Mouse (Mus musculus) heart, postnatal 0 days (tissue): ENCODE data around the gene Crybg3. TPM values are rescaled to one million over a fixed set of nuclear protein-coding genes. Genes with fewer than 3 reads are reported as not detected.
A peak's percentile ranks its signal among the peaks of the same experiment; 100 is the strongest.

Source experiments
- ATAC-seq: fragments of 200-750 bp; cut with Nextera tagmentation; 2 replicates; pipeline ENCODE4 v1.8.0; 2017; ENCODE audit warnings: low read depth, moderate number of reproducible peaks, moderate library complexity; ENCODE audit not compliant: insufficient read depth
- DNase-seq: peaks from one replicate; pipeline ENCODE4 v3.0.0-alpha.2; 2016; ENCODE audit warnings: low spot score
- H3K27ac ChIP-seq: fragments of 300-500 bp; sonication (generic); 2 replicates; pipeline ENCODE4 v1.5.1; 2014; ENCODE audit warnings: low read depth, mild to moderate bottlenecking
- H3K27me3 ChIP-seq: fragments of 300-500 bp; sonication (generic); 2 replicates; pipeline ENCODE4 v1.6.1; 2014; ENCODE audit warnings: low read length, mixed read lengths; ENCODE audit not compliant: control insufficient read depth, insufficient read depth
- H3K36me3 ChIP-seq: fragments of 300-500 bp; sonication (generic); replicated peaks from 2 replicates; pipeline ENCODE4 v1.6.1; 2014; ENCODE audit warnings: low read length, mixed read lengths; ENCODE audit not compliant: control insufficient read depth, insufficient read depth
- H3K4me1 ChIP-seq: fragments of 300-500 bp; sonication (generic); 2 replicates; pipeline ENCODE4 v1.6.1; 2014; ENCODE audit warnings: antibody characterized with exemption; ENCODE audit not compliant: control insufficient read depth, insufficient read depth
- H3K4me2 ChIP-seq: fragments of 300-500 bp; sonication (generic); 2 replicates; pipeline ENCODE4 v1.6.1; 2014; ENCODE audit warnings: low read depth, mild to moderate bottlenecking, low read length, moderate library complexity
- H3K4me3 ChIP-seq: fragments of 300-500 bp; sonication (generic); 2 replicates; pipeline ENCODE4 v1.5.1; 2014; ENCODE audit warnings: low read depth, low read length
- H3K9ac ChIP-seq: fragments of 300-500 bp; sonication (generic); replicated peaks from 2 replicates; pipeline ENCODE4 v1.6.1; 2014; ENCODE audit warnings: low read depth, low read length, mixed read lengths
- H3K9me3 ChIP-seq: fragments of 300-500 bp; sonication (generic); replicated peaks from 2 replicates; pipeline ENCODE4 v1.6.1; 2016; ENCODE audit warnings: low read length; ENCODE audit not compliant: control insufficient read depth
- CTCF ChIP-seq: IDR thresholded peaks from 2 replicates; pipeline ENCODE4 v1.5.1; 2016; ENCODE audit warnings: antibody characterized with exemption, control low read depth, low read depth
- EP300 ChIP-seq: IDR thresholded peaks from 2 replicates; pipeline ENCODE4 v1.6.1; 2016; ENCODE audit warnings: antibody characterized with exemption, low read depth
- WGBS: fragments of 180-500 bp; shearing (Covaris S2); extraction: QIAGEN DNeasy Blood & Tissue Kit; methylation state at CpG from one replicate; pipeline ENCODE4 v1.1.7; 2014; 5-methylcytosine and 5-hydroxymethylcytosine counted together
- polyA plus RNA-seq: library from polyadenylated mRNA; unstranded; fragments of >200 nt; fragmentation: Nextera tagmentation; extraction: Ambion mirVana; gene quantifications from 2 replicates; pipeline ENCODE4 v1.2.1, GENCODE M21; 2015
- total RNA-seq: library from RNA; depleted of rRNA; stranded (reverse); fragments of >200 nt; gene quantifications from 2 replicates; pipeline ENCODE4 v1.2.3, GENCODE M21; 2014; ENCODE audit warnings: low replicate concordance

Gene Crybg3
- total and polyA plus RNA-seq, 2 experiments from 2014 or later, result 8.9 to 26.9 TPM

DNA sequence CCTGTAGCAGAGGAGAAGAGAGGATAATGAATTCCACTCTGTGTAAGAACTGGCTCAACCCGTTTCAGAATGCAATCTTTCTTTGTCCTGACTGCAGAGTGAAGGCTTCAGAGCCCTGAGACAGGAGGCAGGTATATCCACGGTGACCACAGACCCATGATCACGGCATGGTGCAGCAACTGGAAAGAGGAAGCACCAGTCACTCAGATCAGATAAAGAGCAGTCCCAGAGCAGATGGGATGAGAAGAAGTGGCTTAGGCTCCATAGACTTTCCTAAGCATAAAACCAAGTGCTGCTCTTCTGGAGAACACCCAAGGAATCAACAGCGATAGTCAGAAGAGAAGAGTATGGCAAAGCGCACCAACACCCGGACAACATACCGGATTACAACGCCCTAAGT, 21.5 kb downstream of the Crybg3 start:
- TF ChIP-seq CTCF (no peak), EP300 (no peak)
- H3K4me3 ChIP-seq, result no peak overlapping the region
- H3K4me1 ChIP-seq, result no peaks in the 10 kb centered on the region
- H3K9ac ChIP-seq, result no peak overlapping the region
- H3K4me2 ChIP-seq, result no peak overlapping the region
- ATAC-seq, result no peak
- peaks cover 20% of the 10 kb centered on the region for H3K36me3 ChIP-seq
- H3K27ac ChIP-seq, result no peak overlapping the region
- no peak for DNase-seq
- no peaks in the 10 kb centered on the region for H3K9me3 ChIP-seq
- no peaks in the 10 kb centered on the region for H3K27me3 ChIP-seq
- 77% methylated on average over 8 of the region's 8 CpGs for WGBS

DNA sequence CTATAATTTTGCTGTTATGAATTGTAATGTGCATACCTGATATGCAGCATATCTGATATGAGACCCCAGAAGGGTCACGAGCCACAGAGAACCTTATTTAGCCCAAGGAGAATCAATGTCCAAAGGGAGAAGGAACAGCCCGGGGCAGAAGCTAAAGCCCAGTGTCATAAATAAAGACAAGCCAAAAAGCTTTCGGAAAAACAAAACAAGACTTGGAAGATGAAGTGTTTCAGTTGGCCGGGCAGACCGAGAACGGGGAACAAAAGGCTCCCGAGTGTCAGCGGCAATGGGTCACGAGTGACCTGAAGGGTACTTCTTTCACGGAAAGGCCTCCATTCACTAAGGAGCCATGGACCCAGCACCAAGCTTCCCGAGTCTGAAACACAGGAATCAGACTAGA, 26.8 kb downstream of the Crybg3 start:
- no peak overlapping the region for H3K4me2 ChIP-seq
- H3K27ac ChIP-seq, result peak overlapping the region; percentile 20; the same call in 1 of the 2 replicates
- no peaks in the 10 kb centered on the region for H3K9me3 ChIP-seq
- ATAC-seq (no peak), DNase-seq (no peak)
- TF ChIP-seq EP300 (no peak), CTCF (no peak)
- peaks cover 12% of the 10 kb centered on the region for H3K4me1 ChIP-seq
- no peaks in the 10 kb centered on the region for H3K27me3 ChIP-seq
- H3K36me3 ChIP-seq, result peaks cover 20% of the 10 kb centered on the region
- 79% methylated on average over 11 of the region's 11 CpGs for WGBS
- no peak overlapping the region for H3K4me3 ChIP-seq
- H3K9ac ChIP-seq, result no peak overlapping the region

DNA sequence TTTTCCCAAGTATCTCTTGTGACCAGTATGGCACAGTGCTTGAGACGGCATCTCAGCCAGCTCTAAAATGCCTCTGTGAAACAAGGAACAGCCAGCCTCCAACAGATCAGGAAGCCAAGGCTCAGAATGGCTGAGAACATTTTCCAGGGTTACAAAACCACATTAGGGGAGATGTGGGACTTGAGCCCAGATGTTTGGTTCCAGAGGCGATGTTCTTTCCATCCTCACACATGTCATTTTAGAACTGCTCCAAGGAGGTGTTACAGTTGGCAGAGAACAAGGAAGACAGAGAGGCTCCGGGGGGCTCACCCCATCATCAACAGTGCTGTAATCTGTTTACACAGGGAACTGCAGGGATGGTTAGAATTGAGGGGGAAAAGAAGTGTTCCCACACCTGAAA, 28.1 kb downstream of the Crybg3 start:
- H3K9ac ChIP-seq, result no peak overlapping the region
- H3K27ac ChIP-seq, result 0 out of 2 replicates have a peak overlapping the region, but pooled peaks have one; percentile 28
- H3K4me3 ChIP-seq, result no peak overlapping the region
- no peak for DNase-seq
- H3K36me3 ChIP-seq, result peaks cover 20% of the 10 kb centered on the region
- no peak overlapping the region for H3K4me2 ChIP-seq
- no peaks in the 10 kb centered on the region for H3K27me3 ChIP-seq
- ATAC-seq, result no peak
- WGBS, result 47% methylated on average over 3 of the region's 3 CpGs
- no peaks in the 10 kb centered on the region for H3K9me3 ChIP-seq
- TF ChIP-seq CTCF (no peak), EP300 (no peak)
- peaks cover 24% of the 10 kb centered on the region for H3K4me1 ChIP-seq

DNA sequence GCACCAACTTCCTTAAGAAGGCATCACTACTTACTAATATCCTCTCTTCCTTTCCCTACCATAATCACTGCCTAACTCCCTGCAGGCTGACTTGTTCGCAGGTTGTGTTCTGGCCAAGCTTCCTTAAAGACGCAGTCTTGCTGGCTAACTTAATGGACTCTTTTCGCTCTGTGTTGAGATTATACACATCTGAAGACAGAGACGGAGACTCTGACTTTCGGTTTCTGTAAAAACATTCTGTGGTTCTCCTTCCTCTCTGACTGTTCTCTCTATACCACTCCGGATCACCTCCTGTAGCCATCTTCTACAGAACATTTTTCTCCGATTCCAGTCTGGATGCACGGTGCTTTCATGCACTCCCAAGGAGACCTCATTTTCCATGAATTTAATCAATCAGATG, 30.0 kb downstream of the Crybg3 start:
- Histone ChIP-seq H3K9ac (no peak overlapping the region), H3K9me3 (no peaks in the 10 kb centered on the region), H3K4me3 (no peak overlapping the region), H3K4me1 (peaks cover 38% of the 10 kb centered on the region), H3K27ac (no peak overlapping the region), H3K36me3 (peaks cover 8% of the 10 kb centered on the region), H3K4me2 (no peak overlapping the region), H3K27me3 (no peaks in the 10 kb centered on the region)
- WGBS, result 91% methylated on average over 8 of the region's 8 CpGs
- ATAC-seq (no peak), DNase-seq (no peak)
- no peak for TF ChIP-seq CTCF
- TF ChIP-seq EP300, result no peak

DNA sequence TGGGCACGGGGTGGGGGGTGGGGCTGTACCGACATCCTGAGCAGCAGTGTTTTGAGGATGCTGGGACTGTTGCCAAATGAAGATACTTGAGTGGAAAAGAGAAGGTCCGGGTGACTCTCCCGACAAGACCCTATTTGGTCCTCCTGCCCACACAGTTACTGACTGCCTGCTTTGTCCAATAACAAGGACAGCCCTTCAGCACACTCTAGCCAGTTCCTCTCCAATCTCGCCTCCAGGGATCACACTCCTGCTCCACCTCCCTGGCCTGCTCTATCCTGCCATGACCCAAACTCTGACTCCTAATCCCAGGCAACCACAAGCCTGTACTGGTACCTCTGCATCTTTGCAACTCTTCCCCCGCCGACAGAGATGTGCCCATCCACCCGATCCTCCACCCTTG, 30.9 kb downstream of the Crybg3 start:
- no peak overlapping the region for H3K4me2 ChIP-seq
- H3K9ac ChIP-seq, result no peak overlapping the region
- ATAC-seq (peak; percentile 57), DNase-seq (peak; percentile 36)
- no peak for TF ChIP-seq EP300
- TF ChIP-seq CTCF, result no peak
- no peak overlapping the region; the same call in 1 of the 2 replicates for H3K27ac ChIP-seq
- H3K27me3 ChIP-seq, result no peaks in the 10 kb centered on the region
- H3K4me1 ChIP-seq, result peaks cover 39% of the 10 kb centered on the region
- no peak overlapping the region for H3K4me3 ChIP-seq
- H3K9me3 ChIP-seq, result no peaks in the 10 kb centered on the region
- 46% methylated on average over 8 of the region's 8 CpGs for WGBS
- H3K36me3 ChIP-seq, result no peaks in the 10 kb centered on the region; the same call in 1 of the 2 replicates

DNA sequence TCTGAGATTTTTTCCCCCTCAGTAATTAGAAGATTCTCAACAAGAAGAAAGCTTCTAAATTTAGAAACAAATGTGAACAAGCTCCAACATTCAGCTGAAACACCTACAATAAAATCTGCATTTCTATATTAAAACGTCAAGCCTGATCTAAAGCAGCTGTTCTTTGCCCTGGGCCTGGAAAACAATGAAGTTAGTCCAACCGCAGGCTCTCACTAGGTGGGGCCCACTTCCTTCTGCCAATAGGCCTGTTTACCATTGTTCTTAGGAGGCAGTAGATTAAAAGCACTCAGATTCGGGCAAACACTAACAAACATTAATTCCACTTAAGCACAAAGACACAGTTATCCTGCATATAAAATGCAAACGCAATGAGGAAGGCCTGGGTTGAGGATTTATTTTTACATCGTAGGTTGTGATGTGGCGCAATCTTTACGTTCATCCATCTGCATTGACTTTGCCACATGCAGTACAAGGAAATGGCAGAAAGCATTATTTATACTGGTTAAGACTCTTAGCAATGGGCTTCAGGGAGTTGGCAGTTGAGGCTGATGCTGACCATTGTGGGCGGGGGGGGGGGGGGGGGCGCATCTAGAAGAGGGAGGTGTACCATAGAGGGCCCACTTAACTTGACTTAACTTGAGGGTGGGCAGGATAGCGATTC, 32.9 kb downstream of the Crybg3 start:
- peaks cover 4% of the 10 kb centered on the region for H3K36me3 ChIP-seq
- H3K4me2 ChIP-seq, result no peak overlapping the region
- H3K27me3 ChIP-seq, result no peaks in the 10 kb centered on the region
- WGBS, result 60% methylated on average over 9 of the region's 10 CpGs
- no peak for TF ChIP-seq CTCF
- TF ChIP-seq EP300, result no peak
- H3K9me3 ChIP-seq, result no peaks in the 10 kb centered on the region
- H3K4me3 ChIP-seq, result no peak overlapping the region
- ATAC-seq (no peak), DNase-seq (no peak)
- peak overlapping the region; percentile 57 for H3K27ac ChIP-seq
- peaks cover 39% of the 10 kb centered on the region for H3K4me1 ChIP-seq
- no peak overlapping the region for H3K9ac ChIP-seq
